Mouse (Mus musculus) embryo, embryonic 9.5 days (tissue): ENCODE results near the gene Stam.
A peak's percentile ranks its signal among the peaks of the same experiment; 100 is the strongest.
"Not testable (repeated sequence)": the region's sequence is repeated elsewhere in the genome, so short reads cannot be mapped to it uniquely, and the experiment has no call there.

Experiments
- DNase-seq: peaks from one replicate; pipeline ENCODE4 v3.0.0-alpha.2; 2017; ENCODE audit errors: extremely low spot score

The Stam gene

DNA sequence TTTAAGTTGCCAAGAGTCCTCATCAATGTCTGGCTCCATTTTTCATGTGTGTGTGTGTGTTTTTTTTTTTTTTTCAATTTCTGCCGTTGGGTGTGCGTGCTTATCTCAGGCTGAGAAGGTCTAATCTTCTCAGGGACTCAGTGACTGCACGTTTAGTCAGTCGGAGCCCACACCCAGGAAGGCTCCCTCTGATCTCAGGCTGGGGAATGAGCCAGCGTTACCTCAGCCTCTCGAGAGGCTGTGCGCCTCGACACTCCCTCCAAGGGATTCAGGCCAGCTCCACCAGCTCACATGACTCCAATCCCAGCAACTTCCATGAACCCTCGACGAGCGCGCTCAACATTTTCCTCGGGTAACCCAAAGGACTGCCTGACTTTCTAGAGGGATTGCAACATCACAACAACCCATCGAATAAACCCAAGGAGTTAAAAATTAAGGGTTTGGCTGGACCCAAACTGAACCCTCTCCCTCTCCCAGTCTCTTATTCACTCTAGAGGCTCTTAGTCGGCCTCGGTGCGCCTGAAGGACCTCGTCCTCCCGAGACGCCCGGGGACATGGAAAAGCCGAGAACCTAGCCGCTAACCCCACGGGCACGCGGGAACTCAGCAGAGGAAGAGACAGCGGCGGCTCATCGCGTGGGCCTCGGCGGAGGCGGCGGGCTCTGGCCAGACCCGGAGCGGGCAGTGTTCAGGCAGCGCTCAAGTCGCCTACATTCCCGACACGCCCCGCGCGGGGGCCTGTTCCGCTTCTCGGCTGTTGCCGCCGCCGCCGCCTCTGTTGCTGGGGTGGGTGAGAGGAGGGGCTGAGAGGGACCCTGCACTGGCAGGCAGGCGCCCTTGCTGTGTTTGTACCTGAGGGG is at the start of gene Stam:
Stam (plus strand) TSS at position 737 of the 859 bp plus-strand sequence.
- DNase-seq, result peak; percentile 94

- DNase-seq, result no peak
Measured at GRCm38 (mm10) chr2:14041249-14041648, 32.6 kb upstream of the Stam start.

- DNase-seq, result no peak
Measured at GRCm38 (mm10) chr2:14043011-14043410, 30.9 kb upstream of the Stam start.

GRCm38 (mm10) chr2:14043577-14044170 is 30.2 kb upstream of the Stam start:
- DNase-seq, result no peak

- peak; percentile 45 for DNase-seq
Measured at GRCm38 (mm10) chr2:14048381-14048780, 25.5 kb upstream of the Stam start.

DNA sequence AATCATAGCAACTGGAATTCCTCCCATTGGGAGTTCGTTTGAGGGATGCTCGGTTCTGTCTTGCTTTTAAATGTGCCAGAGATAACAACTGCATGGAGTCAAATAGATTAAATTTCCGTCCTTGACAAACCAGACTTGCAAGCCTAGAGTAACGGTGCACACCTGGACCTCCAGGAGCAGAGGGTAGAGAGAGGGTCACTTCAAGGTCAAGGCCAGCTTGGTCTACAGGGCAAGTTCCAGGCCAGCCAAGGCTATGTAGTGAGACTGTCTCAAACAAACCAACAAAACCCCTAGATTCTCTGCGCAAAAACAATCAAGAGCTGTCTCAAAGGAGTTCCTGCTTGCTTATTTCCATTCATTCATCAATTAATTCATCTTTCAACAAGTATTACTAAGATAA is 25.1 kb upstream of the Stam start:
- no peak for DNase-seq

DNA sequence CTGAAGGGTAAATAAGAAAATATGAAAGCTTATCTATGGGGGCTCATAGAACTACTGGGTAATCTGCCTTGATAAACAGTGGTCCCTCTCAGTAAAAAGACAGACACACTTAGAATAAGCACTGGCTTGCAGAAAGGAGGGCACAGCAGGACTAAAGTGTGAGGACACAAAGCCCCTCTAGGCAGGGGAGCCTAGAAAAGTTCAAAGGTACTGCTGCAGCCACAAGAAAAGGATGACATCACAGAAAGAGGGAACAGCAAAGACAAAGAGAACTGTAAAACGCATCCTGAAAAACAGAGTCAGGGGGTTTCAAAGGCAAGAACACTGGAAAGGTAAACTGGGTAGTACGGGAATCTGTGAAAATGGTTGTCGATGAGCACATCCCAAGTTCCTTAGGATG is 20.3 kb upstream of the Stam start:
- no peak for DNase-seq

GRCm38 (mm10) chr2:14054163-14054562 is 19.7 kb upstream of the Stam start:
- DNase-seq, result no peak

DNA sequence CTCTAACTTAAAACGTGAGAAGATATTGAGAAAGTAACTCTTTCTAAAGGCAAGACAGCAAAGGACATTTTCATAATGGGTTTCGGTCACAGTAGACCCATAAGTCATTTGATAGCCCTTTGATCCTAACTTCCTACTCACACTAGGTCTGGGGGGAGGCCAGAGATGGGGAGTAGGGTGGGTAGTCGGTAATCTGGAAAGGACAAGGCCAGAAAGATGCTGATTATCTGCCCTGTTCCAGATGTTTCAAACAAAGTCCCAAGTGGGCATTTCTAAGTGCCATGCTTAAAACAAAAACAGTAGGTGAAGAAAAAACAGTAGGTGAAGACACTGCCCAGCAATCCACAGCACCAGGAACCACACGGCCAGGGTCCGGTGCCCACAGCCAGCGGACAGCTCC is 19.2 kb upstream of the Stam start:
- no peak for DNase-seq

DNA sequence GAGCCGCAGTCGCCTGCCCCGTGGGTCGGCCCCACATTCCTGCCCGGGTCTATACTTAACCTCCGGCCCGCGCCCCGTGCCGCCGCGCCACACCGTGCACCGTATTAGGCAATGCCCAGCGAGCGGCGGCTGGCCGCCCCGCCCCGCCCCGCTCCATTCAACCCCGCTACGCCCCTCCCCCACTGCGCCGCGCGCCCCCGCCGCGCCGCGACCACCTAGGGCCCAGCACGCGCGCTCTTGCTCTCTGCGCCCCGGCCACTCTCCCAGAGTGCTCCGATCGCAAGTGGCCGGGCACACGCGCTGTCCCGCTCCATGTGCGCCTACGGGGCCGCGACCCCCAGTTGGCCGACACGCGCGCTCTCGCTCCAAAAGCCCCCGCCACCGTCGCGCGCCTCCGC is 18.7 kb upstream of the Stam start:
- DNase-seq, result peak; percentile 91

DNA sequence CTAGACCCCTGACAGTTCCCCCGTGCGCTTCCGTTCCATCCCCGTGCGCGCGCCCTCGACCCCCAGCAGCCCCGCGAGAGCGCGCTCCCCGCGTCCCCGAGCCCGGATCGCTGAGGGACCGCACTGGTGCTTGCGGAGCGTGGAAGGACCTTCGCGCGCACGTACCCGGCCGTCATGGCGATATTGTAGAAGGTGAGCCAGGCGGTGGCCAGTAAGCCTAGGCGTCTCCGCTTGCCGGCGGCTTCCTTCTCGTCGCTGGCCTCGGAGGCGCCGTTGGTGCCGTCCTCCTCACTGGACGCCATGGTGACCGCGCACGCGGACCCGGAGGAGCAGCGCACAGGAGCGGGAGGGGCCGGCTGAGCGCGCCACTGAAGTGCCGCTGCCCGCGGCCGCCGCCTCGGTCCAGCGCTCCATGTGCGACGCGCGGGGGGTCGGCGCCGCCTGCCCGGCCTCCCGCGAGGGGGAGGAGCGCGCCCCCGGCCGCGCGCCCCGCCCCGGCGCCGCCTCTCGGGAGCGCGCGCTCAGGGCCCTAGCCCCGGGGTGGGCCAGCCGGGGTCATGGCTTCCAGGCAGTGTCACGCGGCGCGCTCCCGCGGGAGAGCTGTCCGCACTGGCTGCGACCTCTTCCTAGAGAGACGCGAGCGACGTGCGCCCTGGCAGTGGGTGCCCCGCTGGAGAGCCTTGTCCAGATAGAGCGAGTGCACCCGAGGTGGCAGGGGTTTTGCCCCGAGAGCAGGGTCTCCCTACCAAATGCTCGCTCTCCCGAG is 18.1 kb upstream of the Stam start, which contains the start of gene Hacd1:
Hacd1 (minus strand) TSS at position 570 of the 766 bp plus-strand sequence.
- DNase-seq, result peak; percentile 86

- no peak for DNase-seq
Measured at GRCm38 (mm10) chr2:14065704-14066650, 7.9 kb upstream of the Stam start.

DNA sequence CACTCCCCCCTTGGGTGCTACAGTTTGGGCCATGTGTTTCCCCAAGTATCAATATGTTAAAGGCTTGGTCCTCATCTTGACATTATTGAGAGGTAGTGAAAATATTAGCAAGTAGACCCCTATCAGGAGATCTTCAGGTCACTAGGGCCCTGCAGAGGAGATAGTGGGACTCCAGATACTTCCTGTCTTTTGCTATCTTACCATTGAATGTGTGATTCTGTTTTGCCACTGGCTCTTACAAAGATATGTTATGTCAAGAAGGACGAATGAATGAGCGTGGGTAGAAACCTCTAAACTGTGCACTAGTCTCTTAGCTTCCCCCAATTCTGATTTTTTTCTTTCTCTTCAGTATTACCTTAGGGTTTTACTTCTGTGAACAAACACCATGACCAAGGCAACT is 4.9 kb upstream of the Stam start:
- no peak for DNase-seq

GRCm38 (mm10) chr2:14070466-14070865 is 3.4 kb upstream of the Stam start:
- DNase-seq, result no peak

DNA sequence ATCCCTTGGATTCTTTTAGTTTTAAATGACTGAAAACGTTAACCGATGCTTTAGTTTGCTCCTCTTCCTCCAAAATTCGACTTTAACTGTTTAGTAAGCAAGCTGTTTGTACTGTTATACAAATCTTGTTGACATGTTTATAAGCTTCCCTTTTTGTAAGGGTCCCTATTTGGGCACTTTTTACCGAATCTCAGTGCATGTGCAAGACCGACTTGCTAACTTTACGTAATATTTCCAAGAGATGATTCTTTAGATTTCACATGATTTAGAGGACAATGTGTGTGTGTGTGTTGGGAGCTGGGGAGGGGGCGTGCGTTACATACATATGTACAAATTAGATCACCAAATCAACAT is 913 bp upstream of the Stam start:
- peak; percentile 14 for DNase-seq

- no peak for DNase-seq
Measured at GRCm38 (mm10) chr2:14074221-14074901, 463 bp downstream of the Stam start.

DNA sequence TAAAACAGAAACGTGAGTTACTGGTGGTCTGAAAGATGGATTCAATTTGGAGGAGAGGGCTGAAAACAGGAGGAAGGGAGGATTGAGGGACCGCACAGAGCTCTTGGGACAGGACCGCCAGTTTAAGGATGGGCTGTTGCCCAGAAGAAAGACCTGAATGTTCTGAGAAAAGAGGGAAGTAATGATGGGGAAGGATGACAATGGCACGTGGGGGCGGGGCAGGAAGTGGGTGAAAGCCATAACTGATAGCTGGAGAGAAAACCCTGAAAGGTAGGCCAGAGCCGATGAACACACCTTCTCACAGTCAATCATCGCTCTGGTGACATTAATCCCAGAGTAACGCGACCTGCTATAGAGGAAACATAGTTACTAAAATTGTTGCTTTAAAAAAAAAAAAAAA is 4.6 kb downstream of the Stam start:
- not testable (repeated sequence) for DNase-seq

GRCm38 (mm10) chr2:14100533-14100932 is 26.6 kb downstream of the Stam start:
- no peak for DNase-seq

GRCm38 (mm10) chr2:14102603-14103002 is 28.7 kb downstream of the Stam start:
- no peak for DNase-seq

- no peak for DNase-seq
Measured at GRCm38 (mm10) chr2:14103924-14104323, 30.0 kb downstream of the Stam start.

DNA sequence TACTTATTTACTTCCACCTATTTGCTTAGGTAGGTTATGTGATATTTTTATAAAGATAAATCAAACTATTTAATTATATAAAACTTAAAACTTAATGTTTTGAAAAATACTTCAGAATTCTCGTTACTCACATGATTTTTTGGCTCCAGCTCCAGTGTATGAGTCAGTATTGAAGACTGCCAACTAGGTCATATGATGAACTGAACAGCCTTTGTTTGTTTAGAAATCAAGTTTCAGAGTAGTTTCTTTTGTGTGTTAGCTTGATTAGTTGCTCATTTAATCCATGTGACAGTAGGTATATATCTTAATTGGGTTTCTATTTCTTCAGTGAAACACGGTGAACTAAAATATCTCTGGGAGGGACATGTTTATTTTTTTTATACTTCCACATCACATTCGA is 33.8 kb downstream of the Stam start:
- DNase-seq, result no peak
